Mouse (Mus musculus): ENCODE results near the gene Nampt. TPM values are rescaled to one million over a fixed set of nuclear protein-coding genes. Genes with fewer than 3 reads are reported as not detected.

Gene Nampt
- polyA plus RNA-seq, 1 experiment from 2014 or later: 21.8 TPM

GRCm38 (mm10) chr12:32834781-32835180 lies 15.4 kb downstream of the Nampt start:
- no peak for ATAC-seq (replicated peaks; ENCODE audit: extremely low read depth, insufficient read depth, low FRiP score)
- Histone ChIP-seq H3K4me1 (ENCODE audit: control insufficient read depth, insufficient read depth, low read length) (peaks cover 8% of the 10 kb centered on the region), H3K36me3 (ENCODE audit: control insufficient read depth, insufficient read depth) (peaks cover 20% of the 10 kb centered on the region), H3K27ac (ENCODE audit: low read length) (no peak overlapping the region), H3K9me3 (replicated peaks; ENCODE audit: control insufficient read depth, low read length) (no peaks in the 10 kb centered on the region), H3K4me3 (ENCODE audit: low read length) (no peak overlapping the region), H3K4me2 (ENCODE audit: low read depth, low read length) (no peak overlapping the region), H3K9ac (ENCODE audit: low read length) (no peak overlapping the region), H3K27me3 (ENCODE audit: control insufficient read depth, insufficient read depth, low read length) (no peaks in the 10 kb centered on the region)
- WGBS: 80% methylated on average over 6 of the region's 6 CpGs

- peaks cover 10% of the 10 kb centered on the region for H3K4me1 ChIP-seq (ENCODE audit: control insufficient read depth, insufficient read depth, low read length)
- no peak for ATAC-seq (replicated peaks; ENCODE audit: extremely low read depth, insufficient read depth, low FRiP score)
- 28% methylated on average over 4 of the region's 4 CpGs for WGBS
Observed at GRCm38 (mm10) chr12:32835235-32835634, 15.9 kb downstream of the Nampt start.

GRCm38 (mm10) chr12:32838406-32838805 lies 19.1 kb downstream of the Nampt start:
- H3K4me3 ChIP-seq (ENCODE audit: low read length): no peak overlapping the region
- no peaks in the 10 kb centered on the region for H3K27me3 ChIP-seq (ENCODE audit: control insufficient read depth, insufficient read depth, low read length)
- peaks cover 17% of the 10 kb centered on the region for H3K36me3 ChIP-seq (ENCODE audit: control insufficient read depth, insufficient read depth)
- no peak overlapping the region for H3K4me2 ChIP-seq (ENCODE audit: low read depth, low read length)
- H3K9me3 ChIP-seq (replicated peaks; ENCODE audit: control insufficient read depth, low read length): no peaks in the 10 kb centered on the region
- ATAC-seq (replicated peaks; ENCODE audit: extremely low read depth, insufficient read depth, low FRiP score): no peak
- peaks cover 14% of the 10 kb centered on the region for H3K4me1 ChIP-seq (ENCODE audit: control insufficient read depth, insufficient read depth, low read length)
- WGBS: 82% methylated on average over 4 of the region's 4 CpGs
- H3K9ac ChIP-seq (ENCODE audit: low read length): no peak overlapping the region
- no peak overlapping the region for H3K27ac ChIP-seq (ENCODE audit: low read length)

More at GRCm38 (mm10) chr12:32835235-32835634, 15.9 kb downstream of the Nampt start:
- no peak overlapping the region for H3K27ac ChIP-seq (ENCODE audit: low read length)
- H3K4me3 ChIP-seq (ENCODE audit: low read length): no peak overlapping the region
- no peaks in the 10 kb centered on the region for H3K27me3 ChIP-seq (ENCODE audit: control insufficient read depth, insufficient read depth, low read length)
- no peaks in the 10 kb centered on the region for H3K9me3 ChIP-seq (replicated peaks; ENCODE audit: control insufficient read depth, low read length)
- H3K4me2 ChIP-seq (ENCODE audit: low read depth, low read length): no peak overlapping the region
- H3K9ac ChIP-seq (ENCODE audit: low read length): no peak overlapping the region
- H3K36me3 ChIP-seq (ENCODE audit: control insufficient read depth, insufficient read depth): peaks cover 20% of the 10 kb centered on the region

GRCm38 (mm10) chr12:32838954-32839353 lies 19.6 kb downstream of the Nampt start:
- Histone ChIP-seq H3K4me3 (ENCODE audit: low read length) (no peak overlapping the region), H3K4me2 (ENCODE audit: low read depth, low read length) (no peak overlapping the region), H3K36me3 (ENCODE audit: control insufficient read depth, insufficient read depth) (peaks cover 18% of the 10 kb centered on the region), H3K9me3 (replicated peaks; ENCODE audit: control insufficient read depth, low read length) (no peaks in the 10 kb centered on the region), H3K27me3 (ENCODE audit: control insufficient read depth, insufficient read depth, low read length) (no peaks in the 10 kb centered on the region), H3K27ac (ENCODE audit: low read length) (no peak overlapping the region), H3K9ac (ENCODE audit: low read length) (no peak overlapping the region), H3K4me1 (ENCODE audit: control insufficient read depth, insufficient read depth, low read length) (peaks cover 14% of the 10 kb centered on the region)
- ATAC-seq (replicated peaks; ENCODE audit: extremely low read depth, insufficient read depth, low FRiP score): no peak
- WGBS: 94% methylated on average over 9 of the region's 9 CpGs

GRCm38 (mm10) chr12:32841442-32841900 lies 22.1 kb downstream of the Nampt start:
- Histone ChIP-seq H3K4me2 (ENCODE audit: low read depth, low read length) (no peak overlapping the region), H3K4me3 (ENCODE audit: low read length) (no peak overlapping the region), H3K27ac (ENCODE audit: low read length) (no peak overlapping the region), H3K27me3 (ENCODE audit: control insufficient read depth, insufficient read depth, low read length) (no peaks in the 10 kb centered on the region), H3K9ac (ENCODE audit: low read length) (no peak overlapping the region), H3K36me3 (ENCODE audit: control insufficient read depth, insufficient read depth) (peaks cover 19% of the 10 kb centered on the region), H3K4me1 (ENCODE audit: control insufficient read depth, insufficient read depth, low read length) (peaks cover 6% of the 10 kb centered on the region; the same call in 1 of the 2 replicates), H3K9me3 (replicated peaks; ENCODE audit: control insufficient read depth, low read length) (no peaks in the 10 kb centered on the region)
- peak; percentile 37 for ATAC-seq (replicated peaks; ENCODE audit: extremely low read depth, insufficient read depth, low FRiP score)
- 51% methylated on average over 7 of the region's 7 CpGs for WGBS

- no peak for ATAC-seq (replicated peaks; ENCODE audit: extremely low read depth, insufficient read depth, low FRiP score)
- peaks cover 2% of the 10 kb centered on the region; the same call in 1 of the 2 replicates for H3K4me1 ChIP-seq (ENCODE audit: control insufficient read depth, insufficient read depth, low read length)
- WGBS: 68% methylated on average over 8 of the region's 8 CpGs
- H3K27ac ChIP-seq (ENCODE audit: low read length): no peak overlapping the region
- H3K4me2 ChIP-seq (ENCODE audit: low read depth, low read length): no peak overlapping the region
- no peak overlapping the region for H3K4me3 ChIP-seq (ENCODE audit: low read length)
- no peaks in the 10 kb centered on the region for H3K27me3 ChIP-seq (ENCODE audit: control insufficient read depth, insufficient read depth, low read length)
- peaks cover 28% of the 10 kb centered on the region for H3K36me3 ChIP-seq (ENCODE audit: control insufficient read depth, insufficient read depth)
- H3K9ac ChIP-seq (ENCODE audit: low read length): no peak overlapping the region
- H3K9me3 ChIP-seq (replicated peaks; ENCODE audit: control insufficient read depth, low read length): no peaks in the 10 kb centered on the region
Observed at GRCm38 (mm10) chr12:32846325-32846724, 27.0 kb downstream of the Nampt start.

- WGBS: 91% methylated on average over 5 of the region's 5 CpGs
- Histone ChIP-seq H3K27ac (ENCODE audit: low read length) (no peak overlapping the region), H3K9me3 (replicated peaks; ENCODE audit: control insufficient read depth, low read length) (no peaks in the 10 kb centered on the region), H3K4me1 (ENCODE audit: control insufficient read depth, insufficient read depth, low read length) (peaks cover 6% of the 10 kb centered on the region), H3K9ac (ENCODE audit: low read length) (no peak overlapping the region), H3K4me3 (ENCODE audit: low read length) (no peak overlapping the region), H3K36me3 (ENCODE audit: control insufficient read depth, insufficient read depth) (peaks cover 8% of the 10 kb centered on the region), H3K4me2 (ENCODE audit: low read depth, low read length) (no peak overlapping the region), H3K27me3 (ENCODE audit: control insufficient read depth, insufficient read depth, low read length) (no peaks in the 10 kb centered on the region)
- ATAC-seq (replicated peaks; ENCODE audit: extremely low read depth, insufficient read depth, low FRiP score): no peak
Observed at GRCm38 (mm10) chr12:32853757-32854156, 34.4 kb downstream of the Nampt start.

- peaks cover 5% of the 10 kb centered on the region for H3K36me3 ChIP-seq (ENCODE audit: control insufficient read depth, insufficient read depth)
- WGBS: 67% methylated on average over 6 of the region's 6 CpGs
- no peak overlapping the region for H3K4me3 ChIP-seq (ENCODE audit: low read length)
- no peak overlapping the region for H3K4me2 ChIP-seq (ENCODE audit: low read depth, low read length)
- H3K4me1 ChIP-seq (ENCODE audit: control insufficient read depth, insufficient read depth, low read length): peaks cover 6% of the 10 kb centered on the region
- H3K9me3 ChIP-seq (replicated peaks; ENCODE audit: control insufficient read depth, low read length): no peaks in the 10 kb centered on the region
- no peak overlapping the region for H3K27ac ChIP-seq (ENCODE audit: low read length)
- no peak overlapping the region for H3K9ac ChIP-seq (ENCODE audit: low read length)
- ATAC-seq (replicated peaks; ENCODE audit: extremely low read depth, insufficient read depth, low FRiP score): no peak
- no peaks in the 10 kb centered on the region for H3K27me3 ChIP-seq (ENCODE audit: control insufficient read depth, insufficient read depth, low read length)
Observed at GRCm38 (mm10) chr12:32854866-32855265, 35.5 kb downstream of the Nampt start.

GRCm38 (mm10) chr12:32855398-32855797 lies 36.1 kb downstream of the Nampt start:
- Histone ChIP-seq H3K9me3 (replicated peaks; ENCODE audit: control insufficient read depth, low read length) (no peaks in the 10 kb centered on the region), H3K4me3 (ENCODE audit: low read length) (no peak overlapping the region), H3K4me2 (ENCODE audit: low read depth, low read length) (no peak overlapping the region), H3K4me1 (ENCODE audit: control insufficient read depth, insufficient read depth, low read length) (peaks cover 6% of the 10 kb centered on the region), H3K27me3 (ENCODE audit: control insufficient read depth, insufficient read depth, low read length) (no peaks in the 10 kb centered on the region), H3K36me3 (ENCODE audit: control insufficient read depth, insufficient read depth) (peaks cover 2% of the 10 kb centered on the region; the same call in 1 of the 2 replicates), H3K27ac (ENCODE audit: low read length) (no peak overlapping the region), H3K9ac (ENCODE audit: low read length) (no peak overlapping the region)
- no peak for ATAC-seq (replicated peaks; ENCODE audit: extremely low read depth, insufficient read depth, low FRiP score)
- 67% methylated on average over 4 of the region's 4 CpGs for WGBS
